Mouse (Mus musculus) right cerebral cortex, adult 18-20 months (tissue): ENCODE results near the gene Scd4.
A peak's percentile ranks its signal among the peaks of the same experiment; 100 is the strongest.
"Not testable (repeated sequence)": the region's sequence is repeated elsewhere in the genome, so short reads cannot be mapped to it uniquely, and the experiment has no call there.

Source experiments
- DNase-seq: peaks from one replicate; pipeline ENCODE4 v3.0.0; 2022; ENCODE audit warnings: mixed read lengths

Gene Scd4

DNA sequence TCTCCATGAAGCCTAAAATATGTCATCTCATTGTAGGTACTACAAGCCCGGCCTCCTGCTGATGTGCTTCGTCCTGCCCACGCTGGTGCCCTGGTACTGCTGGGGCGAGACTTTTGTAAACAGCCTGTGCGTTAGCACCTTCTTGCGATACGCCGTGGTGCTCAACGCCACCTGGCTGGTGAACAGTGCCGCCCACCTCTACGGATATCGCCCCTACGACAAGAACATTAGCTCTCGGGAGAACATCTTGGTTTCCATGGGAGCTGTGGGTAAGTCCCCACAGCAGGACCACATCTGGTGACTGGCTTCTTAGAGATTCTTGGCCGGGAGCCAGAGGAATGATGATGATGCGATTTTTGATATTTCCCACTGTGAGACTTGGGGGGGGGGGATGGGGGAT is 31.7 kb upstream of the Scd4 start:
- no peak for DNase-seq

- no peak for DNase-seq
These were observed 31.1 kb upstream of the Scd4 start for GRCm38 (mm10) chr19:44301671-44302305.

GRCm38 (mm10) chr19:44302901-44303300 is 30.0 kb upstream of the Scd4 start:
- DNase-seq: no peak

DNA sequence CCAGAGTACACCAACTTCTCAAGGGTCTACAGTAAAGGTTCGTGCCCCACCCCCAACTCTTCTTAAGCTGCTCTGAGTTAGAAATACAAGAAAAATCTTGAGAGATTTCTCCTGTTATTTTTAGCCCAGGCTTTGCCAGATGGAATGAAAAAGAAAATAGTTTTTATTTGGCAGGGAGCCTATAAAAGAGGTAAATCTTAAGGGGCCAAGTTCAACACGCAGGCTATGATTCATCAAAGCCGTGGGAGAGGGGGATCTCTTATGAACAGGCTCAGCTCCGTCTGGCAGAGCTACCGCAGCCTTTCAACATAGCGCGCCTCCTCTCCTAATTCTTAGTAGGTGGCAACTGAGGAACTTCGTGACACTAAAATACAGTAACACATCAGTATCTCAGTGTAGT is 29.4 kb upstream of the Scd4 start:
- DNase-seq: peak; percentile 80

GRCm38 (mm10) chr19:44304419-44304818 is 28.5 kb upstream of the Scd4 start:
- no peak for DNase-seq

DNA sequence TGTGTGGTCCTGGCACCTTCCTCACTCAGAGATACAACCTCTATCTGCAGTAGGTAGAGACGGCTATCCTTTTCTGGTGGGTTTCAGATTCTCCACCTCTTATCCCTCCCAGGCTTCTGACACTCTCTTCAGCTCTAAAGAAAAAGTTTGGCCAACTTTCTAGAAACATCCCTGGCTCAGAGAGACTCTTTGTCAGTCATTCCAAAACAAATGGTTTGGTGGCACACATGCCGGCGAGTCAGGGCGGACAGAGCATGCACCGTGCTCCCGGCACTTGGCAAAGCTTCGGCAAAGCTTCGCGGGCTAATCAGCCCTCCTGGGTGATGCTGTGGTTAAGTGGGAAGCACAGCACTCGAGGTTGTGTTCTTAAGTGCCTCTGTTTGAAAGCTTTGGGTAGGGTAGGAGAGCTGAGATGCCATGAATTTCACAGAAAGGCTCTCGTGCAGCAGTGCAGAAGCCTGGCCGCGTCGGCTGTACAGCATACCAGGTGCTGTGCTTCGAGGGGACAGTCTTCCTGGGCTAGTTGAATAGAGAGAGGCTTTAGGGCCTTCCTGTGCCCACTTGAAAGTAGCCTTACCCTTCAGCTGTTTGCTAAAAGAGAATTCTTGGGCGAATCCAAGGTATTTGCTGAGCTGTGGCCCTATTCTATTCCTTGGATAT is 27.9 kb upstream of the Scd4 start:
- DNase-seq: no peak

DNA sequence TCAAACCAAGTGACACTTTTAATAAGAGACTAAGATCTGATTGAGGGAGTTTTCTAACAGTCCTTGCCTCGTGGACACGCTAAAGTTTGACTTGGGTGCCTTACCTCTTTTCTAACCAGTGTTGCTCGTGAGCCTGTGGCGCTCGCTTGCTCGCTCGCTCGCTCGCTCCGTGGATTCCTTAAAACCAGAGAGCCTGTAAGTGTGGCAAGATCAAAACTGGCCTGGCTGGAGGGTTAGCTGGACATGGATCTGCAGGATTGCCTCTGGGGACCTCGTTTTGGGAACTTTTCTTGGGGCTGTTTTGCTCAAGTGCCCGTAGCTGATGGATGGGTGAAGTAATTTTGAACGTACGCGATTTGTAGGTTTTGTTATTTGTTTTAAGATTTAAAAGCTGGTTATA is 27.2 kb upstream of the Scd4 start:
- DNase-seq: no peak

DNA sequence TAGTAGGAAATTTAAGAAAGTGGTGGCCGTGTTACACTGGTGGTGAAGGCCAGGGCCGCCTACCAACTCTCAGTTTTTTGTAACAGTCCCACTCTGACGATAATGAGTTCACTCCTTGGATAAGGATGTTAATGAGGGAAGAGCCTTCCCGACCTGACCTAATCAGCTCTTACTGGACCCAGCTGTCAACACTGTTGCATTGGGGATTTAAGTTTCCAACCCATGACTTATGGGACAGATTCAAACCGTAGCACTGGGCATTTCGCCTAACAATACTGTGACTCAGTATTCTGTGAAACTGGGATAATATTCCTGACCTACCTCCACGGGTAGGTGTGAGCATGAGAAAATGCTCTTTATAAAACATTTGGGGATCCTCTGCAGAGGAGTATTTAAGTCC is 26.7 kb upstream of the Scd4 start:
- no peak for DNase-seq

DNA sequence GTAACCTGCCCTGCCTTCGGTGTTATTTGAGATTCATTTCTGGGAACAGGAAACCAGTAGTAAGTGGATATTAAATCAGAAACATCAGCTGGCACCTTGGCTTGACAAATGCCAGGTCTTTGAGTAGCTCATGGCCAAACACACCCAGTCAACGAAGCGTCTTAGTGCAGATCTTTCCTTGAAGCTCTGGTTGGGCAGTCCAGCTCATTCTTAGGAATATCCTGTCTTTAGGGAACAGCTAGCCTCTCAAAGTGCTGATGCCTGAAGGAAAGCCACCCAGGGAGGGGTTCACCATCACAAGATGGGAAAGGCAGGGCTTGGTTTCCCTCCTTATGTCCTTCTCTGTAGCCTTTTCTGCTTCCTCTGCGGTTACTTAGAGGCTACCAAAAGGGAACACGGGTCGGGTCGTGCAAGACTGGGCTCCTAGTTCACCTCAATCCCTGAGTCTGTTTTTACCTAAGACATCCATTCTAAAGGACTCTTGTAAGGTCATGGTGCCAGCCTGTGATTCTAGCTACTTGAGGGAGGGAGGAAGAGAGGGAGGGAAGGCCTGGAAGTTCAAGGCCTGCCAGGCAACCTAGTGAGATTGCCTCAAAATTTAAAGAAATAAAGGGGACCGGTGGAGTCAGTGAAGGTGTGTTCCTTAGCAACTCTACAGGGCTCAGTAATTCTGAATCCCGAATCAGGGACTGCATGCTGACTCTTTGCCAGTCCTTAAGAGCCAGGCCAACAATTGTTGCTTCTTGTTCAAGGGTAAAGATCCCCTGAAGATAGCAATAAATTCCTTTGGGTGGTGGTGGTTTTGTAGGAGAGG is 25.6 kb upstream of the Scd4 start:
- no peak for DNase-seq

- DNase-seq: no peak
These were observed 24.9 kb upstream of the Scd4 start for GRCm38 (mm10) chr19:44307915-44308470.

DNA sequence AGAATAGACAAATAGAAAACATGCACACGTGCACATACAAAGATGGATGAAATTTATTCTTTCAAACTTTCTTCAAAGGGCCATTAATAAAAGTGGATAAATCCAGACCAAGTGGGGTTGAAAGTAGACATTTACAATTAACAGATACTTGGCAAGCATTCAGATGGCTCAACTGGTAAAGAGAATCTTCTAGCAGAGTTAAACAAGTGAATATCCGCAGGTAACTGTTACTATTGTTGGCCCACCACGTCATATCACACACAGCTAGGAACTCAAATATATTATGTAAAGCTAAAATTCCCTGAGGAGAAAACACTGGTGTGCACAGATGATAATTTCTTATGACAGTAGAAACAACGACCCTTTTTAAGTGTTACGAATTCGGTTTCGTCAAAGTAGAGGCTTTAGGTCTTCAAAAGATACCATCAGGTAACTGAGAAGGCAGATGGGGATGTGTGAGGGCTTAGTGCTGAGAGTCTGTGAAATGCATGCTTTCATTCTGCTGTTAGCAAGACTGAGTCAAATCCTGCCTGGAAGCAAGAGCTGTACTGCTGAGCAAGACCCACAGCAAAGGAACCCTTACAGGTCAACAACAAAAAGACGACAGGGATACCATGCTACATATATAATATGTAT is 24.2 kb upstream of the Scd4 start:
- DNase-seq: no peak

GRCm38 (mm10) chr19:44309351-44310154 is 23.3 kb upstream of the Scd4 start:
- no peak for DNase-seq

DNA sequence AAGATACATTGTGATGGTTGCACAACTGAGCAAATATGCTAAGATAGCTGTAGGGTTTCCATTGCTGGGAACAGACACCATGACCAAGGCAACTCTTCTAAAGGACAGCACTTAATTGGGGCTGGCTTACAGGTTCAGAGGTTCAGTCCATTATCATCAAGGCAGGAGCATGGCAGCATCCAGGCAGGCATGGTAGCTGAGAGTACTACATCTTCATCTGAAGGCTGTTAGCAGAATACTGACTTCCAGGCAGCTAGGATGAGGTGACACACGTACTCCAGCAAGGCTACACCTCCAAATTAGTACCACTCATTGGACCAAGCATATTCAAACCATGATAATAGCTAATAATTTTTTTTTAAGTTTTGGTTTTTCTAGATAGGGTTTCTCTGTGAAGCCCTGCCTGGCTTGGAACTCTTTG is 22.7 kb upstream of the Scd4 start:
- DNase-seq: not testable (repeated sequence)

- no peak for DNase-seq
These were observed 22.1 kb upstream of the Scd4 start for GRCm38 (mm10) chr19:44310814-44311213.

GRCm38 (mm10) chr19:44311306-44312006 is 21.4 kb upstream of the Scd4 start:
- no peak for DNase-seq

GRCm38 (mm10) chr19:44312007-44312360 is 20.9 kb upstream of the Scd4 start:
- DNase-seq: no peak

DNA sequence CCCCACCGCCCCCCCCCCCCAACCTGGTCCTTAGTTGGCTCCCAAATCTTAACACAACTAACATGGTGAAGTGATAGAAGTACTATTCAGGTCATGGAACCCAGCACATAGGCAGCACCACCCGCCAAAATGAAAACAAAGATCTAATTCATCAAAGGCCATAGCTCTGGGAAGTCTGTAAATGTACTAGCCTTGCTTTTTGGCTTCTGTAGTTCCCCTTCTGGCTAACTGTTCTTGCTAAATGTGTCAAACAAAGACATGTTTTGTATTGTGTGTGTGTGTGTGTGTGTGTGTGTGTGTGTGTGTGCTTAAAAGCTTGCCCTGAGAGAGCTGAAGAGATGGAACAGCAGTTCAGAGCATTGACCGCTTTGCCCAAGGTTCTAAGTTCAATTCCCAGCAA is 19.8 kb upstream of the Scd4 start:
- no peak for DNase-seq

DNA sequence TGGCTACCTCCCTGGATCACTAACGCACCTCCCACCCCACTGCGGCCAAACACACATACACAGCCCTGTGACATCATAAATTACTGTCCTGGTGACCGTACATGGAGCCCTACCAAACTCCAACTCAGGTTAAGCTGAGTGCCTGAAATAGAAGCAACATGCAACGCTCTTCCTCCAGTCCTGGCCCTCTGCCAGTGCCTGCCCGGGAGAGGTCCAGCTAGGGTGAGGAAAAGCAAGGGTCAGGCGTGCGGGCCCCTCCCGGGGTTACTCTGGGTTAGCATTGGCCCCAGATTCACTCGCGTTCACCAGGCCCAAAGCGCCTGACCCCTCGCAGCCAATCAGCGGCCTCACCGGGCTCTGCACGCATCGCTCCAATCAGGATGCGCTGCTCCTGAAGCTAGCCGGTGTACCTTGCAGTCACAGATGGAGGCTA is 18.5 kb upstream of the Scd4 start:
- peak; percentile 90 for DNase-seq

GRCm38 (mm10) chr19:44314871-44315414 is 17.9 kb upstream of the Scd4 start:
- no peak for DNase-seq

- no peak for DNase-seq
These were observed 16.1 kb upstream of the Scd4 start for GRCm38 (mm10) chr19:44316752-44317315.

DNA sequence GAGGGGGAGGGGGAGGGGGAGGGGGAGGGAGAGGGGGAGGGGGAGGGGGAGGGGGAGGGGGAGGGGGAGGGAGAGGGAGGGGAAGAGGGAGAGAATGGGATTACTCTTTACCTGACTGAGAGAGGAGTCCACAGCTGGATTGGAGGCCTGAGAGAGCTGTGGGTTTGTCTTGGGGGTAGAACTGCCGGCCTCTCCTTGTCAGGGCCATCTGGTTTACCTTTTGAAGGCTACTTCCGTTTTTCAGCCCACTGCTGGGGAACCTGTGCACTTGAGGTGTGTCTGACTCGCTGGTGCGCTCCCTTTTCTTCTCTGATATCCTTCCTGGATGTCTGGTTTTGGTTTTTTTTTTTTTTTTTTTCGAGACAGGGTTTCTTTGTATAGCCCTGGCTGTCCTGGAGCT is 15.5 kb upstream of the Scd4 start:
- DNase-seq: no peak
